Mouse (Mus musculus) lung, postnatal 0 days (tissue): Measurements from ENCODE around the gene Iqgap1. TPM values are rescaled to one million over a fixed set of nuclear protein-coding genes. Genes with fewer than 3 reads are reported as not detected.
"Not testable (repeated sequence)": the region's sequence is repeated elsewhere in the genome, so short reads cannot be mapped to it uniquely, and the experiment has no call there.

Experiments used
- ATAC-seq: fragments of 200-750 bp; cut with Nextera tagmentation; 2 replicates; pipeline ENCODE4 v1.8.0; 2017; ENCODE audit warnings: moderate library complexity
- DNase-seq: peaks from one replicate; pipeline ENCODE4 v3.0.0-alpha.2; 2016; ENCODE audit warnings: low spot score
- H3K27ac ChIP-seq: fragments of 300-500 bp; sonication (generic); 2 replicates; pipeline ENCODE4 v1.5.1; 2014; ENCODE audit warnings: antibody characterized with exemption, mild to moderate bottlenecking, low read length, mixed read lengths
- H3K27me3 ChIP-seq: fragments of 300-500 bp; sonication (generic); replicated peaks from 2 replicates; pipeline ENCODE4 v1.6.1; 2014; ENCODE audit warnings: low read length, mixed read lengths; ENCODE audit not compliant: insufficient read depth
- H3K36me3 ChIP-seq: fragments of 300-500 bp; sonication (generic); 2 replicates; pipeline ENCODE4 v1.6.1; 2014; ENCODE audit warnings: low read length, mixed read lengths; ENCODE audit not compliant: insufficient read depth
- H3K4me1 ChIP-seq: fragments of 300-500 bp; sonication (generic); 2 replicates; pipeline ENCODE4 v1.6.1; 2014; ENCODE audit warnings: antibody characterized with exemption, low read depth, low read length, mixed read lengths; ENCODE audit not compliant: insufficient read depth
- H3K4me2 ChIP-seq: fragments of 300-500 bp; sonication (generic); replicated peaks from 2 replicates; pipeline ENCODE4 v1.6.1; 2014; ENCODE audit warnings: low read depth, mild to moderate bottlenecking, low read length, moderate library complexity, mixed read lengths
- H3K4me3 ChIP-seq: fragments of 300-500 bp; sonication (generic); 2 replicates; pipeline ENCODE4 v1.5.1; 2014; ENCODE audit warnings: low read depth, low read length
- H3K9ac ChIP-seq: fragments of 300-500 bp; sonication (generic); replicated peaks from 2 replicates; pipeline ENCODE4 v1.6.1; 2014; ENCODE audit warnings: low read depth, mild to moderate bottlenecking
- H3K9me3 ChIP-seq: fragments of 300-500 bp; sonication (generic); 2 replicates; pipeline ENCODE4 v1.6.1; 2016; ENCODE audit warnings: low read length, mixed read lengths
- CTCF ChIP-seq: IDR thresholded peaks from 2 replicates; pipeline ENCODE4 v1.5.1; 2016; ENCODE audit warnings: antibody characterized with exemption, mild to moderate bottlenecking
- EP300 ChIP-seq: IDR thresholded peaks from 2 replicates; pipeline ENCODE4 v1.6.1; 2016; ENCODE audit warnings: antibody characterized with exemption, mild to moderate bottlenecking, control low read depth
- WGBS: fragments of 180-500 bp; shearing (Covaris S2); extraction: QIAGEN DNeasy Blood & Tissue Kit; methylation state at CpG from one replicate; pipeline ENCODE4 v1.1.7; 2014; 5-methylcytosine and 5-hydroxymethylcytosine counted together
- polyA plus RNA-seq: library from polyadenylated mRNA; unstranded; fragments of >200 nt; fragmentation: Nextera tagmentation; extraction: Ambion mirVana; gene quantifications from 2 replicates; pipeline ENCODE4 v1.2.1, GENCODE M21; 2015

Gene Iqgap1
- polyA plus RNA-seq, 1 experiment from 2014 or later: 153 TPM

DNA sequence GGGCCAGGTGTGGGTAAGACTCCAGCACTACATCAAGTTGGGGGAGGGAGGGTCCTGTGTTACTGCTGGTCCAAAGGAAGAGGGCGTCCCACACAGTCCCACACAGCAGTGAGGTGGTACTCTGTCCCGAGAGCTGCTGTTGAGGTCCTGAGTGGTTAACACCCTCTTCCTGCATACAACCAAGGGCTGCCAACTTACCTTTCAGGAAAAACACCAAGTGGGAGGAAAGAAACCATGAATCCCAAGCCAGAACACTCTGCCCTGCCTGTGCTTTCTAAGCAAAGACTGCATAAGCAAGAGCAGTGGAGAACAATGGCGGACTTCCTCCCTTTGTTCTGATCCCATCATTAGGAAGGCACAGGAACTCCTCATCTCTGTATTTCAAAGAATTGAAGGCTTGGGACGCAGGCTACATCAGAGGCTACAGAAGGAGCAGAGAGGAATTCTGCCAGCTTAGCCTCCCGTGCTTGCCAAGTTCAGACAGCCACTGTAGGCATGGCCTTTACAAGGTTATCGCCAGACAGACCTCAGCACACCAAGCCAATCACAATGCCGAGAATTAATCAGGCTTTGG lies 61.8 kb downstream of the Iqgap1 start:
- Histone ChIP-seq H3K4me2 (no peak overlapping the region), H3K36me3 (peaks cover 20% of the 10 kb centered on the region), H3K9ac (no peak overlapping the region), H3K27me3 (no peaks in the 10 kb centered on the region), H3K4me3 (no peak overlapping the region), H3K4me1 (peaks cover 6% of the 10 kb centered on the region; the same call in 1 of the 2 replicates), H3K9me3 (no peaks in the 10 kb centered on the region), H3K27ac (peak overlapping the region; percentile 74)
- TF ChIP-seq EP300: peak; percentile 93
- TF ChIP-seq CTCF: peak; percentile 49
- ATAC-seq (peak; percentile 82), DNase-seq (peak; percentile 82)
- 47% methylated on average over 7 of the region's 7 CpGs for WGBS

DNA sequence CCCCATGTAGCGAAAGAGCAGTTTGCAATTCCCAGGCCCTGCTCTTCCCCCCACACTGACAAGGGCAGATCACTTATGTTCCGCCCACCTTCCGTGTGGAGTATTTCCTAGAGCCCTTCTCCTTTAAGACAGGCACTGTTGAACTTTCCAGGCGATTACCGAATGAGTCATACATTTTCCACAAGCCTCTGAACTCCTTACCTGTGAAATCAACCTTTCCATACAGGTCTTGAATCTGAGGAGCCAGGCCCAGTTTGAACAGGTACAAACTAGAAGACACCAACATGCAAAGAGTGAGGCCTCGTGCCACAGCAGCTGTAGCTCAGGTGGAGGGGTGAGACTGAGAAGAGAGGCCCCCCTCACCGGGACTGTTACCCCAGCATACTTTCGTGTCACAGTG lies 63.5 kb downstream of the Iqgap1 start:
- Histone ChIP-seq H3K9ac (no peak overlapping the region), H3K4me3 (no peak overlapping the region), H3K27me3 (no peaks in the 10 kb centered on the region), H3K4me2 (no peak overlapping the region), H3K4me1 (peaks cover 2% of the 10 kb centered on the region; the same call in 1 of the 2 replicates), H3K36me3 (peaks cover 22% of the 10 kb centered on the region), H3K27ac (peak overlapping the region; percentile 74), H3K9me3 (no peaks in the 10 kb centered on the region)
- ATAC-seq: peak; percentile 59
- peak; percentile 91 for DNase-seq
- TF ChIP-seq EP300: peak; percentile 79
- no peak for TF ChIP-seq CTCF
- 47% methylated on average over 8 of the region's 8 CpGs for WGBS

DNA sequence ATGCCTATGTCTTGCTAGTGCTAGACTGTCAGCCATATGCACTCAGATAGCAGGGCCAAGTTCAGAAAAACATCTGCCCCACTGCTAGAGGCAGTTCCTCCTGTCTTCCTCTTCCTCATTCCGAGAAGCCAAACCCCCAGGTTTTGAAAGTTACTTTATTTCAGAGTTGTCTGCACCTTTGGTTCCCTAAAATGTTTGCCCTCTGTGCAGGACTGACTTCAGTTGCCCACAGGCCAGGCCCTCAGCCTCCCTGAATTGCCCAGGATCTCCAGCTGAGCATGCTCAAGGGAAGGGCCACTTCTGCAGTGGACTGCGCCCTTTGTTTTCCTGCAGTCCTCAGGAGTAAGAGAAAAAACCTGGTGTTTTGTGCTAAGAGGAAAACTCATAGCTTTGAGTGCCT lies 71.7 kb downstream of the Iqgap1 start:
- Histone ChIP-seq H3K27me3 (no peaks in the 10 kb centered on the region), H3K9me3 (no peaks in the 10 kb centered on the region), H3K4me1 (peaks cover 2% of the 10 kb centered on the region; the same call in 1 of the 2 replicates), H3K9ac (no peak overlapping the region), H3K27ac (peak overlapping the region; percentile 68), H3K4me2 (no peak overlapping the region), H3K4me3 (no peak overlapping the region), H3K36me3 (peaks cover 62% of the 10 kb centered on the region)
- DNase-seq: peak; percentile 87
- 63% methylated on average over 2 of the region's 2 CpGs for WGBS
- peak; percentile 91 for ATAC-seq
- TF ChIP-seq EP300 (peak; percentile 60), CTCF (no peak)

DNA sequence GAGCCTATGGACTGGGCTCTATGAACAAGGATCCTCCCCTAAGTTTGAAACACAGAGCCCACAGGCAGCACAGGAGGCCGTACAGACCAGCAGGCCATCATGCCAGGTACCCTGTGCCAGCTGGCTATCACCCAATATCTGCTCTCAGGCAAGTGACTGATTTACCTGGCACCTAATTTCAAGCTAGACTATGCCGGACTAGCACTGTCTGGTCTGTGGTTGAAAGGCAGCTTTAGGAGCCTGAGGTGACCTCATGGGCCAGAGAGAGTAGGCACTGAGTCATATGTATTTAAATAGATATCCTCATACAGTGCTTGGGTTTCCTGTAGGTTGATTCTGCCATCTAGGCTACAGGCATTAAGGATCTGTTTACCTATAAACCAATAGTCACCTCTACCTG lies 72.2 kb downstream of the Iqgap1 start:
- no peaks in the 10 kb centered on the region for H3K9me3 ChIP-seq
- H3K4me1 ChIP-seq: peaks cover 2% of the 10 kb centered on the region; the same call in 1 of the 2 replicates
- peak; percentile 76 for ATAC-seq
- H3K27ac ChIP-seq: peak overlapping the region; percentile 68
- H3K4me3 ChIP-seq: no peak overlapping the region
- peaks cover 63% of the 10 kb centered on the region for H3K36me3 ChIP-seq
- H3K9ac ChIP-seq: no peak overlapping the region
- DNase-seq: peak; percentile 78
- TF ChIP-seq EP300: no peak
- no peak for TF ChIP-seq CTCF
- 20% methylated on average over 2 of the region's 2 CpGs for WGBS
- no peaks in the 10 kb centered on the region for H3K27me3 ChIP-seq
- no peak overlapping the region for H3K4me2 ChIP-seq

DNA sequence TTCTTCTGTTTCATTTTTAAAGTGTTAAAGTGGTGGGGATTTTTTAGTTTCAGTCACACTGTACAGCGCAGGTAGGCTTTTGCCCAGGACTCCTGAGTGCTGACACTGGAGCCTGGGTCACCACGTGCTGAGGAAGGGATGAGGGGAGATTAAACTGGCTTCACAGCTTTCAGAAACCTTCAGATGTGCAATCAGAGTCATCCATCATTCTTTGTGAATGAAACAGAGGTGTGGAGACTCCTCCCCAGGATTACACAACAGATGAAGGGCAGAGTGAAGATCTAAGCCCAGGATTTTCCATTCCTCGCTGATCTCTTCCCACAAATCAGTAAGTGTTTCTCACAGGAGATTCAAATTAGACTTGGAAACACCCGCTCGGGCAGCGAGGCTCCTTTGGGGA lies 76.2 kb downstream of the Iqgap1 start:
- DNase-seq (no peak), ATAC-seq (no peak)
- TF ChIP-seq EP300: no peak
- TF ChIP-seq CTCF: no peak
- no peak overlapping the region for H3K9ac ChIP-seq
- no peak overlapping the region for H3K27ac ChIP-seq
- H3K36me3 ChIP-seq: peaks cover 75% of the 10 kb centered on the region
- H3K4me1 ChIP-seq: peaks cover 2% of the 10 kb centered on the region; the same call in 1 of the 2 replicates
- no peaks in the 10 kb centered on the region for H3K9me3 ChIP-seq
- no peak overlapping the region for H3K4me2 ChIP-seq
- H3K27me3 ChIP-seq: no peaks in the 10 kb centered on the region
- H3K4me3 ChIP-seq: no peak overlapping the region
- 67% methylated on average over 6 of the region's 6 CpGs for WGBS

DNA sequence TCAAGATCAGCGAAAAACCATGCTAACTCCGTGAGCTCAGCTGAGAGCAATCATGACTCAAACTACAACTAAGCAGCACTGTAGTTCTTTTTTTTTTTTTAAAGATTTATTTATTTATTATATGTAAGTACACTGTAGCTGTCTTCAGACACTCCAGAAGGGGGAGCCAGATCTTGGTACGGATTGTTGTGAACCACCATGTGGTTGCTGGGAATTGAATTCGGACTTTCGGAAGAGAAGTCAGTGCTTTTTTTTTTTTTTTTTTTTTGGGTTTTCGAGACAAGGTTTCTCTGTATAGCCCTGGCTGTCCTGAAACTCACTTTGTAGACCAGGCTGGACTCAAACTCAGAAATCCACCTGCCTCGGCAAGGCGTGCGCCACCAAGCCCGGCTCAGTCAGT lies 76.7 kb downstream of the Iqgap1 start:
- DNase-seq, ATAC-seq, H3K9ac ChIP-seq, H3K4me1 ChIP-seq, H3K9me3 ChIP-seq, H3K27me3 ChIP-seq, H3K4me2 ChIP-seq, H3K4me3 ChIP-seq, H3K27ac ChIP-seq: not testable (repeated sequence)
- peaks cover 79% of the 10 kb centered on the region for H3K36me3 ChIP-seq
- peak; percentile 34; the same call in 1 of the 2 replicates for TF ChIP-seq CTCF
- 95% methylated on average over 9 of the region's 10 CpGs for WGBS
